Mouse (Mus musculus) C2C12 (cell line): ENCODE measurements around the gene Syt1. TPM values are rescaled to one million over a fixed set of nuclear protein-coding genes. Genes with fewer than 3 reads are reported as not detected.

ENCODE experiments used
- H3K27me3 ChIP-seq: one replicate; pipeline ENCODE4 v1.6.1; 2011; ENCODE audit not compliant: control insufficient read depth, insufficient read depth, insufficient read length
- H3K36me3 ChIP-seq: one replicate; pipeline ENCODE4 v1.6.1; 2011; ENCODE audit not compliant: control insufficient read depth, insufficient read depth
- H3K4me3 ChIP-seq: one replicate; pipeline ENCODE4 v1.5.1; 2011; ENCODE audit warnings: mild to moderate bottlenecking, control low read depth; ENCODE audit not compliant: poor library complexity, insufficient read depth, severe bottlenecking
- H3K79me2 ChIP-seq: one replicate; pipeline ENCODE4 v1.6.1; 2011; ENCODE audit not compliant: control insufficient read depth, insufficient read depth
- H3K79me3 ChIP-seq: one replicate; pipeline ENCODE4 v1.6.1; 2011; ENCODE audit warnings: low read depth, control low read depth
- H3ac ChIP-seq: one replicate; pipeline ENCODE3; 2011; ENCODE audit warnings: low read depth; ENCODE audit not compliant: control insufficient read depth, insufficient read length
- CEBPB ChIP-seq: IDR thresholded peaks from one replicate; pipeline ENCODE4 v1.6.1; 2011; ENCODE audit warnings: low read depth, mild to moderate bottlenecking, control low read depth, moderate library complexity
- CTCF ChIP-seq: IDR thresholded peaks from one replicate; pipeline ENCODE4 v1.5.1; 2011; ENCODE audit not compliant: control insufficient read depth, insufficient read depth, insufficient read length
- FOSL1 ChIP-seq: IDR thresholded peaks from one replicate; pipeline ENCODE4 v1.8.0; 2011; ENCODE audit warnings: mild to moderate bottlenecking, low read length; ENCODE audit not compliant: poor library complexity, insufficient read depth, severe bottlenecking
- MAX ChIP-seq: IDR thresholded peaks from one replicate; pipeline ENCODE4 v1.6.1; 2011; ENCODE audit warnings: mild to moderate bottlenecking, control low read depth
- MYOD1 ChIP-seq: IDR thresholded peaks from one replicate; pipeline ENCODE4 v1.6.1; 2011; ENCODE audit warnings: low read depth; ENCODE audit not compliant: control insufficient read depth, insufficient read length
- MYOG ChIP-seq: IDR thresholded peaks from one replicate; pipeline ENCODE4 v1.6.1; 2011; ENCODE audit not compliant: control insufficient read depth, insufficient read length; ENCODE audit errors: extremely low read depth
- USF1 ChIP-seq: IDR thresholded peaks from one replicate; pipeline ENCODE4 v1.6.1; 2011; ENCODE audit warnings: low read depth, mild to moderate bottlenecking, control low read depth, moderate library complexity
- polyA plus RNA-seq: library from polyadenylated mRNA; unstranded; fragments of >200 nt; fragmentation: generic; extraction: Trizol; gene quantifications from one replicate; pipeline ENCODE4 v1.2.1, GENCODE M21; 2012; ENCODE audit warnings: missing spikeins

The Syt1 gene
- polyA plus RNA-seq, 1 experiment: 0.09 TPM

DNA sequence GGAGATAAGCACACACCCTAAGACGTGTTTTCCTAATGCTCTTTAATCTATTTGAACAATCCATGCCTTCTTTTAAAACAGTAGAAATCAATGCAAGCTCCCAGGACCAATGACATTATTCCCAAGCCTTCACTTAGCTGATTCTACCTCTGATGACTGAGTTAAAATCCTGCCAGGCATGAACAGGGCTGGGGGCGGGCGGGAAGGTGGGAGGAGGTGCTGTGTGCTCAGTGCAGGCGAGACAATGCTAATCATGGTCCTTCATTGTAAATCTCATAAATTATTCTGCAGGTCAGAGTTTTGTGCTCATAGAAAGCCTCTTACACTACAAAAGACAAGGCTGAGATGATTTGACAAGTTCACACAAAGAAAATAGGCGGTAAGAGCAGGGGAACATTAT lies 366.9 kb downstream of the Syt1 start:
- TF ChIP-seq MYOD1: no peak
- no peak for TF ChIP-seq MAX
- TF ChIP-seq CTCF: no peak
- TF ChIP-seq CEBPB: no peak
- TF ChIP-seq USF1: no peak
- TF ChIP-seq MYOG: no peak
- no peak for TF ChIP-seq FOSL1
- H3K4me3 ChIP-seq: no peak overlapping the region
- H3K79me2 ChIP-seq: no peaks in the 10 kb centered on the region
- no peaks in the 10 kb centered on the region for H3K79me3 ChIP-seq
- H3K27me3 ChIP-seq: no peaks in the 10 kb centered on the region
- H3K36me3 ChIP-seq: no peaks in the 10 kb centered on the region
- H3ac ChIP-seq: no peak overlapping the region

DNA sequence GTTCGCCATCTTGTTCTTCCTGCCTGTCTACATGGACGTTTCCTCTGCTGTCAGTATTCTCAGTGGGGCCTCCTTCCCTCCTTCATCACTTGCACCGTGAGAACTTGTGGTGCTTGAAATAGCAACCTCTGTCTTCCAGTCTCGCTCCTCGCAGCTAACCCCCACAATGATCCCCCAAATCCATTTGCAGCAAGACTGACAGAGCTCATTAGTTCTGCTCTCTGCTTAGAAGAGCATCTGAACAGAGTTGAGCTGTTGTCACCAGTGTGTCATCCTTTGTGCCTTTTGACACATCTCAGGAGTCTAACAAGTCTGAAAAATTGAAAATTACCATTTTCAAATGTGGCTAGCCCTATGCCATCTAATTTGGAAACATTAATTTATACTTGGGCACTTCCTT lies 372.7 kb downstream of the Syt1 start:
- H3K4me3 ChIP-seq: no peak overlapping the region
- TF ChIP-seq USF1 (no peak), MAX (no peak), FOSL1 (no peak)

DNA sequence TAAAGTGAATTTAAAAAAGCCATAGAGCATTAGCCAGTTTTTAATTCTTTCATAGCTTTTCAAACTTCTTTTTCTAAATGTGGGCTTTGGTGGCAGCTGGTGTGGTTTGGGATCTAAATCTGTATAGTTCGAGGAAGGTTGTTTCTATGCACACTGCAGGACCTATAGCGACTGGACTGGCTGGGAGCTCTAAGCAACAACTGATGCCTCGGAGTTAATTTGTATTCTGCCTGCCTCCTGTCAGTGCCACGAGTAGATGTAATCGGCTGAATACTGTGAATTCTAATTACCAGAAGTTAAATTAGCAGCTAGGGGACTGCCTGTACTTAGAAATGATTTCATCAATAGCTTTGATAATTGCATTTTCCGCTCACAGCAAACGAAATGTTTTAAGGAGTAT lies 374.7 kb downstream of the Syt1 start:
- TF ChIP-seq MAX: no peak
- TF ChIP-seq MYOD1: no peak
- TF ChIP-seq CTCF: no peak
- TF ChIP-seq CEBPB: no peak
- no peak for TF ChIP-seq FOSL1
- TF ChIP-seq USF1: no peak
- TF ChIP-seq MYOG: no peak
- no peaks in the 10 kb centered on the region for H3K36me3 ChIP-seq
- H3K4me3 ChIP-seq: no peak overlapping the region
- H3K79me3 ChIP-seq: no peaks in the 10 kb centered on the region
- H3K79me2 ChIP-seq: no peaks in the 10 kb centered on the region
- no peaks in the 10 kb centered on the region for H3K27me3 ChIP-seq
- H3ac ChIP-seq: no peak overlapping the region

More for the DNA sequence above, 372.7 kb downstream of the Syt1 start:
- Histone ChIP-seq H3K36me3 (no peaks in the 10 kb centered on the region), H3ac (no peak overlapping the region), H3K27me3 (no peaks in the 10 kb centered on the region), H3K79me2 (no peaks in the 10 kb centered on the region), H3K79me3 (no peaks in the 10 kb centered on the region)

DNA sequence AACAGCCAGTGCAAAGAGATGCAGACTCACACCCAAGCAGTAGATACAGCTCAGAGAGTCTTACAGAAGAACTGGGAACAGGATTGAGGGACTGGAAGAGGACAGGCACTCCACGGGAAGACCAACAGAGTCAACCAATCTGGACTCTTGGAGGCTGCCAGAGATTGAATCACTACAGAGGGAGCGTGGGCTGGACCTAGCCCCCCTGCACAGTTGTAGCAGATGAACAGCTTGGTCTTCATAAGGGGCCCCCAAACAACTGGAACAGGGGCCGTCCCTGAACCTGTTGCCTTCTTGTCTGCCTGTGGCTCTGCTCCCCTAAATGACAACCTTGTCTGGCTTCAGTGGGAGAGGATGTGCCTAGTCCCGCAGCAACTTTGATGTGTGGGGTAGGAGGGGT lies 375.2 kb downstream of the Syt1 start:
- no peak overlapping the region for H3ac ChIP-seq
- no peak overlapping the region for H3K4me3 ChIP-seq
- TF ChIP-seq CTCF (no peak), FOSL1 (no peak), MYOD1 (no peak), MAX (no peak), MYOG (no peak), USF1 (no peak), CEBPB (no peak)
- no peaks in the 10 kb centered on the region for H3K79me3 ChIP-seq
- no peaks in the 10 kb centered on the region for H3K36me3 ChIP-seq
- H3K27me3 ChIP-seq: no peaks in the 10 kb centered on the region
- no peaks in the 10 kb centered on the region for H3K79me2 ChIP-seq

DNA sequence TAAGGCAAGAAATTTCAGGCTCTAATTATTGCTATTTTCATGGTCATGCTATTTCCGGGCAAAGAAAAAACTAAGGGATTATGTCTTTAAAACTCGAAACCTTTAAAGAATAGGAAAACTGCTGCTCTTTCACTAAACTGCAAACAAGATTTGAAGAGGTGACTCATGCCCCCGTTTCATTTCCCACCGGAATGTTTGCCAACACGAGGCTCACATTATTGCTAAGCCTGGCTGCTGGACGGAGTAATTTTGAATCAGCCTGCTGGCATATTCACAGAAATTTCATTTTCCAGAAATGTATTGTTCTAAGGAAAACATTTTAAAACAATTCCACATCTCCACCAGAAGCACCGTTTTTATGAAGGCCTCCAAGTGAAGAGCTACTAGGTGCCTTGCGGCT lies 379.9 kb downstream of the Syt1 start:
- no peak for TF ChIP-seq MAX
- no peak for TF ChIP-seq USF1
- no peak for TF ChIP-seq MYOG
- no peak for TF ChIP-seq MYOD1
- no peak for TF ChIP-seq FOSL1
- no peak for TF ChIP-seq CTCF
- TF ChIP-seq CEBPB: no peak
- no peaks in the 10 kb centered on the region for H3K36me3 ChIP-seq

DNA sequence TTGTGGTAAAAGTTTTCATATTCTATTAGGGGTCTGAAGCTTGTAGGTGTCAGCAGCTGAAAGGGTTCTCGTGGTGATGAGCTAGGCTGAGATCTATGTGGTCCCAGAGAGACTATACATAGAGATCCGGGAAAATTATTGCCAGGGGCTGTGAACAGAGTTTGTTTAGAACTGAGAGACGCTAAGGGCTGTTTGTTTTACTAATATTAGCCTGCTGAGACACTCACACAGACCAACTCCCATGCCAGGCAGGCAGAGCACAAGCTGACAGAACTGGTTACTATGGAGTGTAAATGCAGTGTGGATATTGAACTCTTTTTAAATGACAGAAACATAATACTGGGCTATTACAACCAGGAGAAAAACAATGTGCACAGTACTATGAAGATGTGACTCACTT lies 384.4 kb downstream of the Syt1 start:
- no peaks in the 10 kb centered on the region for H3K27me3 ChIP-seq
- H3K79me2 ChIP-seq: no peaks in the 10 kb centered on the region
- H3K4me3 ChIP-seq: no peak overlapping the region
- H3K79me3 ChIP-seq: no peaks in the 10 kb centered on the region
- TF ChIP-seq USF1 (no peak), CEBPB (no peak), MAX (no peak), CTCF (no peak), FOSL1 (no peak), MYOG (no peak), MYOD1 (no peak)
- H3K36me3 ChIP-seq: no peaks in the 10 kb centered on the region
- H3ac ChIP-seq: no peak overlapping the region

More for the DNA sequence above, 379.9 kb downstream of the Syt1 start:
- H3K79me2 ChIP-seq: no peaks in the 10 kb centered on the region
- no peak overlapping the region for H3ac ChIP-seq
- H3K79me3 ChIP-seq: no peaks in the 10 kb centered on the region
- H3K4me3 ChIP-seq: no peak overlapping the region
- no peaks in the 10 kb centered on the region for H3K27me3 ChIP-seq
